Mouse (Mus musculus): ENCODE measurements around the gene Ctnna2.

Gene Ctnna2

DNA sequence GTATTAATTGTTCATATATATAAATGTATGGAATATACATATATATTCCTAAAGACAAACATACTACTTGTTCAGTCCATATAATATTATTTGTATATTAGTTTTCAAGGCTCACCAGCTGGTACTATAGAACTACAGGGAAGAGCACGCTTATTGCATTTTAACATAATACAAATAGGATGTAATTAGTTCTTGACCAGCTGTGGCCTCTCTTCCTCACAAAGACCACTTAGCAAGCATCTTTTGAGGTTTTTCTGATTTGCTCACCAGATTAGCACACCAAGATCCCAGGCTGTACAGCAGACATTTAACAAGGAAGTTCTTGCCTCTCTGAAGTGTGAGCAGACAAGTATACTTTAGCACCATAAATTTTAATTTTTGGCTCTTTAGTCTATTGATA is 152.0 kb downstream of the Ctnna2 start:
- no peak for DNase-seq (ENCODE audit: low read depth, low spot score)

DNA sequence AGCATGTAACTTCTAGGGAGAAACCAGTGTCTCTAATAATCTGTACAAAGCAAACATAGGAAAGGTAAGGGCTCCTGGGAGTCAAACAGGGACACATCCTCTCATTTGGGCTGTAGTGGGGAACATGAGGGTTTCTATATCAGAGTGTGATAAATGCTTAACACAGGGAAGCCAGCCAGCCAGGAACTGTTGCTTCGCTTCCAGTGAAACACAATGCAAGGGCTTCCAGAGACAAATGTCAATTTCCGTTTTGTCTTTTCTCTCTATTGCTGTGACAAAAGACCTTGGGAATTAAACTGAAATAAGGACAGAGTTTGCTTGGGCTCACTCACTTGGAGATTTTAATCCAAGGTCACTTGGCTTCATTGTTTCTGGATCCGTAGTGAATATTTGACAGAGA is 162.4 kb downstream of the Ctnna2 start:
- DNase-seq (ENCODE audit: low read depth, low spot score): no peak

DNA sequence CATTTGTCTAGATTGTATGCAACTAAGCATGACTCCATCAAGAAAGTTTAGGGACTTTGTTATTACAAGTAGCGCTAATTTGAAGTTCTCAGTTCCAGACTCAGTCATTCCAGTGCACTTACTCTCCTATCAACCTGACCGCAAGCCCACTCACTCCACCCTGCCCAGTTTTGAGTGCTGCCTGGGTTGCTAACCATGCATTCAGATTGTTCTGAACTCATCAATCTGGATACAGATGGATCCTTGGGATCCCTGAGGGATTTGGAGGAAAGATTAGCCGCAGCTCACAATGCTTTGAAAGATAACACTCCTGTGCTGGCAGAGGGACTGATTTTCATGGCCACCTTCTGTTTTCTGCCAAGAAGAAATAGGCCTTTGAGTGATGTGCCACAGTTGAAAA is 168.5 kb downstream of the Ctnna2 start:
- no peak for DNase-seq (ENCODE audit: low read depth, low spot score)

DNA sequence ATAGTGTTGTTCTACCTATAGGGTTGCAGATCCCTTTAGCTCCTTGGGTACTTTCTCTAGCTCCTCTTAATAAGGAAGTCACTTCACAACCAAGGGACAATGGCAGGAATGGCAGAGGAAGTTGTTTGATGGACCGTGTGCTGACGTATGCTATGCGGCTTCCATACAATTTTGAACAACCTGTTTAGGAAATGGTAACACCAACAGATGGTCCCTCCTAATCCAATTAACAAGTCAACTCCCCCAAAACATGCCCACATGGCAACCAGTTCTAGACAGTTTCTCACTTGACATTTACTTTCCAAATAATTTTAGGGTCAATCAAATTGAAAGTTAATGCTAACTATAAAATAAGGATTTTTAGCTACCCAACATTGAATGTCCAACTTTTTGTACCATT is 176.9 kb downstream of the Ctnna2 start:
- DNase-seq (ENCODE audit: low read depth, low spot score): no peak

DNA sequence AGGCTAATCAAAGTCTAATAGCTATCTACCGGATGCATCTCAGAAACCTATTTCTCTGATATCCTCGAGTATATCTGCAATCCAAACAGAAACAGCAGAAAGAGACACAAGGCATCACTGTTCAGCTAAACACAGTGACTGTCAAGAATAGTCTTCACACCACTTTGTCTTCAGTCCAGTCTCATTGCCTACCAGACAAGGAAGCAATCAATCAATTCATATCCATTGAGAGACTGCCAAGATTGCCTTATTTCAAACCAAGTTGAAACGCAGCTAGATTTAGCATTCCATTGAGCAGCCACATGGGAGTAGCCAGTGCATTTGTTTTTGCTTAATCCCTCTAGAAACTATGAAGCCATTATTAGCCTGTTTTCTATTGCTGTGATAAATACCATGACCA is 196.2 kb downstream of the Ctnna2 start:
- no peak for DNase-seq (ENCODE audit: low read depth, low spot score)

DNA sequence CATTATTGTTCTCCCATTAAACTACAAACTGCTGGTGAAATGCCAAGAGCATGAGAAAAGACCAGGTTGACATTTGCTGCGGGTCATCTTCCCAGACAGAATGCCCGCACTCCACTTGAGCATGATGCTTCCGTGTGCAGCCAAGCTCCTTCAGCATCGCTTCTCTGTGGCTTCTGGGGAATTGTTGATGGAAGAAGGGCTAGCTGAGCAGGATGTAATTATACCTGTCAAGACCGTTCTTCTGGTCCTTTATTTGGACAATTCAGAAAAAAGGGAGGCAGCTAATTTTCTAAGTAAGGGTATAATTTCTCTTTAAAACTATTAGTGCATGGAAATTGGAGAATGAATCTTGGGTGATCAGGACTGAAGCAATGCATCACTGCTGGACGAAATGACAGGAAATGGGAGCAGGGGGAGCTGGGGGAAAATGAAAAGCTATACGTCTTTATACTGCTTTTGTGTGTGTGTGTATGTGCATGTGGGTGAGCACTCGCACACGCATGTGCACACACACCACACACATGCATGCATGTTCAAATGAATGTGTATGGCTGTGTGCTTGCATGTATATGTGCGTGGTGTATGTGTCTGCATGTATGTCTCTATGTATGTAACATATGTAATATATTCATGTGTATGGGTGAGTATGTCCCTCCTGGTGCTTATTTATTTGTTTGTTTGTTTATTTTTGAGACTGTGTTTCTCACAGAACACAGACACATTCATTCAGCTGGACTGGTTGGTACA is 211.0 kb downstream of the Ctnna2 start:
- no peak for DNase-seq (ENCODE audit: low read depth, low spot score)

DNA sequence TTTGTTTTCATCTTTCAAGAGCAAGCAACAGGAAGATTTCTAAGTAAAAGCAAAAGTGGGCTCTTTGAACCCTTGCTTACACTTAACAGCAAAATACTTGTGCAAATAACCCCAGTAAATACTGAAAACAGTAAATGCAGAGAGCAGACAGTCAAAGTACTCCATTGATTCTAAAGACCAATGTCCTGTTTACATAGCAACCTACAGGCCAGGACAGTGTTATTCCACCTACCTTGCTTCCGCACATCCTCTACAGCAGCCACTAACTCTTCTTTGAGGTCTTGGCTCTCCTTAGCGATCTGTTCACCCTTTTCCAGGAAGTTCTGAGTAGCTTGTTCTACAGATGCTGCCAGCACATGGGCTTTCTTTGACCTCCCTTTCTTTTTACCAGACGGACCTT is 221.3 kb downstream of the Ctnna2 start:
- DNase-seq (ENCODE audit: low read depth, low spot score): no peak

DNA sequence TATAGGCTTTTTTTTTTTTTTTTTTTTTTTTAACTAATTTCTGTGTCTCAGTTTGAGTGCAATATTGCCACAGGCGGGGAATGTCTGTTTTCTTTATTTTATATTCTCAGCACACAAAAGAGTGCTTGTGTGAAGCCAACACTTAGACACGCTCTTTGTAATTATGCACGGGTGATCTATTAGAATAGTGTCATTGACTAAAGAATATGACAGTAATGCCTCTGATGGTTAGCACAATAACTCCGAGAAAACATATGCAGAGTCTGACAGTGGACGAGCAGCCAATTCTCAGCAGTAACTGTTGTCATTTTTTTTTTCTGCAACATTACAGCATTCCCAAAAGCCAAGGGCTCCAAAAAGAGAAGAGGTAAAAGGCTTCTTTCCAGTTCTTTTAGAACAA is 234.1 kb downstream of the Ctnna2 start:
- no peak for DNase-seq (ENCODE audit: low read depth, low spot score)

DNA sequence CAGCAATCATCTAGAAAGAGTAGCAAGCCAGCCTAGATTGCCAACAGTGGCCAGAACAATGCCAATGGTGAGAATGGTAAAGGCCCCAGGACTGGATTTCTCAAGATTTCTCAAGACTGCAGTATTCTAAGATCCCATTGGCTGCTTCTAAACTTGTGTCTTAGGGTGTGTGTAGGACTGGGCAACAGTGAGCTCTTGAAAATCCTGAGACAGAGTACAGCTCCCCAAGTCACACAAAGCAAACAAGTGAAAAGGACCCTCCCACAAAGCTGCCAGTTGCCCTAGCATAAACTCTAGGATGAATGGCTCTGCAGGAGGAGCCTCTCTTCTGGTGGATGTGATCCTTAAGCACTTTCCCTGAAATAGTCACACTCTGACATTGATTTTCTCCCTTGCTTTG is 235.8 kb downstream of the Ctnna2 start:
- DNase-seq (ENCODE audit: low read depth, low spot score): no peak

DNA sequence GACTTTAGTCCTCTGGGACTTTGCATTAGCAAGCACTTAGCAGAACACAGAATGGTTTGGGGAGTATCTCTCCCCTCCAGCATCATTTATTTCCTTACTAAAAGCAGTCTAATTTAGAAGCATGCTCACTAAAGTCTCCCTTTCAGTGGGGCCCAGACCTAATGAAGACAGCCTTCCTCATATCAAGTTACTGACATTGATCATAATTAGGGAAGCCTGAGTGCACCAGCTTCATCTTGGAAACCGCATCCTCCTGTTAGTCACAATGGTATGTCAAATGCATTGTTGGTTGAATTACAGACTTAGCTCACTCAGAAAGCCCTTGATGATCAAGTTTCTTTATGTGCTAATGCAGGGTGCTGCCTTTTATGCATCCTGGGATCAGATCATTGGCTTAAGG is 236.5 kb downstream of the Ctnna2 start:
- DNase-seq (ENCODE audit: low read depth, low spot score): no peak

DNA sequence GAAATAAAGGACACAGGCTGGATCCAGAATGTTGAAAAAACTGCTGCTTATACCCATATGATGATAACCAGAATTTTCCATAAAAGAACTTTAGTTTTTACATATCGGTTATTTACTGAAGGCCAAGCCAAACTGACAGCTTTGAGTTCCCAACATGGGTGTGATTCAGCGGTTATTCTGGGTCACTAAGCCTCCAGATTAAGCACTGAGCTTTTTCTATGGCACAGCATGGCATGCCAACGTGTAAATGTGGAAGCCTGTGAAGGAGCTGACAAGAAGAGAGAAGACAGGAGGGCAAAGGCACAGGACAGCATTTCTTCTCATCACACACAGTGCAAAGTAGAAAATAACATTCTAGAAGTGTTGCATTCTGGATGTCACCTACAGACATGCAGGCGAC is 240.9 kb downstream of the Ctnna2 start:
- no peak for DNase-seq (ENCODE audit: low read depth, low spot score)

DNA sequence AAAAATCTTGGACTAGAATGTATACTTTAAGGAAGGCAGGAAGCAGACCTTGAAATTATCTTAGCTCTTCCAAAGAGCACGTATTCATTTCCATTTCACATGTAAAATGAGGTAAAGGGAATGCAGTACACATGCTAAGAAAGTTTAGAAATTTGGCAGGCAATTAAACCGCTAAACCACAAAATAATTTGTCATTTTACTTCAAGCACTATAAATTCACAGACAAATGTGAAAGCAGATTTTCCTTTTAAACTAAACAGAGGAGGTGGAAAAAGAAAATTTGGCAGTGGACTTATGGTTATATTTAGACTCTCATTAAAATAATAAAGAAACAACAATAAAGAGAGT is 254.6 kb downstream of the Ctnna2 start:
- DNase-seq (ENCODE audit: low read depth, low spot score): no peak

DNA sequence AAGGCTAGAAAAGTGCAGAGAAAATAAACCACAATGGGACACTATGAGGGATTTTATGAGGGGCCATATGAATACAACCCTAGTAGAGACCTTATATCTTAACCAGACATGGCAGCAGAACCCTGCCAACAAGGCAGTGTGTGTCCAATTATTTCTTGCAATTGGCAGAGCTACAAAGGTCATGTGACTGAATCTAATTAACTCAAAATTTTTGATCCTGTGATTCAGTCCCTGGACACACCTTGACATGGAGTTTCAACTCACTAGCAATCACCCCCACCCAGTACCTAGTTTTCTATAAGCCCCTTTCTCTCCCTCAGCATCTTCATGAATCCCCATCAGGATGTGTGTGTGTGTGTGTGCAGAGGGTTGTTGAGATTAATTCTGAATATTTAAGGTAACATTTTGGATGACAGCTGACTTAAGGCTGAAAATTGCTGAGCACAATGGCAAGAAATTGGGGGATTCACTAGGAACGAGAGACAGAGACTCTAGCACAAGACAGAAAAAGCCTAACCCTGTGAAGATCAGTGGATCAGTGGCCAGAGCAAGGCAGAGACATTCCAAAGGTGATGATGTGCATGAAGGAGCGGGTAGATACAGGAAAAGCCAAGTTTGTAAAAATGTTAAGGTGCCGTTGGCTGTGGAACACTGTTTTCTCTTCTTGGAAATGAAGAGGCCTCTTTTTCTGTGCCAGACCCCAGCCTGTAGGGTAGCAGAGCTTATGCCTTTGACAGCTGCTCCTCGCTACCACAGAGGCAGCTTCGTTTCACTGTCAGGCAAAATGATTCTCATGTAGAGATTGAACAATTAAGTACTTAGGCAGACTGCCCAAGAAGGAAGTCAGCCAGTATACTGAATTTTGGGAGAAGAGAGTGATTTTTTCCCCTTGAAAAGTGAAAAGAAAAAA is 255.2 kb downstream of the Ctnna2 start:
- DNase-seq (ENCODE audit: low read depth, low spot score): no peak

DNA sequence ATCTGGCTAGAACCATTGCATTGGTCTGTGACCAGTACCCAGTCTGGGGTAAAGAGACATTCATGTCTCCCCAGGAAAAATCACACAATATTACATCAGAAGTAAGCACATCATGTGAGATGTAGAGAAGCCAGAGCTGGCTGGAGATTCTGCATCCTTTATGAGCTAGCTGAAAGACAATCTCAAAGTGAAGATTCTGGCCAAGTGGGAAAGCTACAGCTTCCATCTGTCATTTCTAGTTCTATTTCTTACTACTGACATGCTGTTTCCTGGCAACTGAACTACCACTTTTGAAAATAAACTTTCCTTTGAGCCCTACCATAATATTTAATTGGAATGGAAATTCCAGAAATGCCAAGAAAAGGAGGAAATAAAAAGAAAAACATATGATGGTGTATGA is 285.4 kb downstream of the Ctnna2 start:
- DNase-seq (ENCODE audit: low read depth, low spot score): no peak

DNA sequence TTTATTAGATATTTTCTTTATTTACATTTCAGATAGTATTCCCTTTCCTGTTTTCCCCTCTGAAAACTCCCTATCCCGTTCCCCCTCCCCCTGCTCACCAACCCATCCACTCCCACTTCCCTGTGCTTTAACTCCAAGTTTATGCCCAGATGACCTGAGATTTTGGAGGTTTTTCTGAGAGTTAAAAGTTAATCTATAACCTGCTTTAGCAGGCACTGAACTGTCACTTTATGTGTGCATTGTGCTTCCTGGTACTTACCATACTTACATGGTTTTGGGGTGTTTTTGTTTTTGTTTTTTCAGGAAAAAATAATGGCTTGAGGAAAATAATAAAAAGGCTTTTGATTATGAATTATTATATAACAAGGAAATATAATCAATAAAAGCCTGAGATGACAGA is 292.3 kb downstream of the Ctnna2 start:
- no peak for DNase-seq (ENCODE audit: low read depth, low spot score)

DNA sequence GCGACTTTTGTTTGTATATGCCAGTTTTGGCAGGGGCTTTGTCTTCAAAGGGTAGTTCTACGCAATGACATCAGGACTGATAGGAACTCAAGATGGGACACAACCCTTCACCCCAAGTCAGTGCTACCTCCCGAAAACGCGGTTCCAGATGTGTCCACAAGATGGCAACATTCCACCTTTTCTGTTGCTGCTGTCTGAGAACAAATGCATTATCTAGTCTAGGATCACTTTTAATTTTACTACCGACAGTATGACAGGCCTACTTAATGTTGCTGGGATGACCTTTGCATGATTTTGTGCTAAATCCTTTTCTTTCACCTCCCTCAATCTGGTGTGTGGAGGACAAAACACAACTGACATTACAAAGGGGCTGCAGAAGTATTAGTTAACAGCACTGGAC is 329.4 kb downstream of the Ctnna2 start:
- DNase-seq (ENCODE audit: low read depth, low spot score): peak; percentile 66

DNA sequence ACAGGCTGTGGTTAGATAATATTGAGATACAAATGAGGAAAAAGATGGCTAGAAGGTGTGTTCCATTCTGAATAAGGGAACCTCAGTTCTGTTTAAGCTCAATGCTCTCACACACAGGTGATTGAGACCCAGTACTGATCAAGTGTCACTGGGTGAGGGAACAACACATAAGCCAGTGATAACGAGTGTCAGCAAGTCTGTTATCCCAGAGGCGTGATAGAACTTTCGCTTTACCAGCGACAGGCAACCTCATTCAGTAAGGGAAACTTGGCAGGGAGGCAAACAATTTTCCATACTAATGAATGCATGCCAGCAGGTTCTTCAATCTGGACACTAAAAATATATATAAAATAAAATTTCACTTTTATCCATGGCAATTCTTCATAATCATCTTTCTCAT is 334.9 kb downstream of the Ctnna2 start:
- no peak for DNase-seq (ENCODE audit: low read depth, low spot score)

DNA sequence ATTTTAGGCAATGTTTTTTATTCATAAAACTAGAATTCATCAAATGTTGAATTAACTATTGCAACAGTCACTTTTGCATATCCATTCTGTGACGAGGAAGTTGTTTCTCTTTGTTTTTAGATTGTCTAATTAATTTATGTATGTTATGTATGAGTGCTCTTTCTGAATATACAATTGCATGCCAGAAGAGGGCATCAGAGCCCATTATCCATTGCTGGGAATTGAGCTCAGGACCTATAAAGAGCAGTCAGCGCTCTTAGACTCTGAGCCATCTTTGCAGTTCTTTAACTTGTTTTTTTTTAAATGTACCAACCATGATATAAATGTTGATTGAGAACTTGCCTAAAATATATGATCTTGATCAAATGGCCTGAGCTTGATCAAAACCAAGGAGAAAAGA is 340.7 kb downstream of the Ctnna2 start:
- no peak for DNase-seq (ENCODE audit: low read depth, low spot score)

DNA sequence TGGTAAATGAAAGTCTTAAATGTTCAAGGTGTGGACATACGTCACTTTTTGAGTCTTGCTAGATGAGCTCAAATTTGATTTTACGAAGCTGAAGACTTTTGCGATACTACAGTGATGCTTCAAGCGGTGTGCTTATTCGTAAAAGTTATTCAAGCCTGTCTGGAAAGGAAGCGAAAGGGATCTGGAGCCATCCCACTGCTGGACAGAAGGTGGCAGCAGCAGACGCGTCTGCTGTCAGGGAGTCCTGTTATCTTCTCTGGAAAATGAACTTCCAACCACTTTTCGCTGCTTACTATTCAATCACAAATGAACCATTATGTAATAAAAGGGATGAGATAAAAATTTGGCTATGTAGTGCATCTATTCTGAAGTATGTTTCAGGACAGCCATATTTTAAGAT is 345.5 kb downstream of the Ctnna2 start:
- DNase-seq (ENCODE audit: low read depth, low spot score): peak; percentile 51

DNA sequence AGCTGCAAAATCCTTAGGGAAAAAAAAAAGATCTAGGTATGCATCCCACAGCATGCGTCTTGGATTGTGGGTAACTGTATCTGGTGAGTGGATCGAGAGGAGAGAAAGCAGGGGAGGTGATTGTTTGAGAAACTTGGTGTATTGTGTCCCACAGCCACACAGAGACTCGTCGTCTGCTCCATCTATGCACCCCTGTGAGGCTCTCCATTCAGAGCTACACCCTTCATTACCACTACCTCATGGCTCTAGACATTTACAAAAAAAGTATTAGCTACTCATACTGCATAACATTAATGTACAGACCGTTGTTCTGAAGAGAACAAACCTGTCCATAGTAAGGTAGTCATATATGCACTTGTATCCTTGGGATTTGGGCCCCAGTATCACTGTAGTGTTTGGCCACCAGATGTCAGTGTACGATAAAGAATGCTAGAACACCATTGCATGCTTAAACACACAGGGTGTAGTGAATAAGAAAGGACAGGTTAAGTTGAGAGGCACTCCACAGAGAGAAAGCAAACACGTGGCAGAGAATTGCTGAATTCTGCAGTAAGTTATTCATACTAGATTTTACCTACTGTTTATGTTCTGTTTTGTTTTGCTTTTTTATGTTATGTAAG is 350.8 kb downstream of the Ctnna2 start:
- DNase-seq (ENCODE audit: low read depth, low spot score): peak; percentile 63

DNA sequence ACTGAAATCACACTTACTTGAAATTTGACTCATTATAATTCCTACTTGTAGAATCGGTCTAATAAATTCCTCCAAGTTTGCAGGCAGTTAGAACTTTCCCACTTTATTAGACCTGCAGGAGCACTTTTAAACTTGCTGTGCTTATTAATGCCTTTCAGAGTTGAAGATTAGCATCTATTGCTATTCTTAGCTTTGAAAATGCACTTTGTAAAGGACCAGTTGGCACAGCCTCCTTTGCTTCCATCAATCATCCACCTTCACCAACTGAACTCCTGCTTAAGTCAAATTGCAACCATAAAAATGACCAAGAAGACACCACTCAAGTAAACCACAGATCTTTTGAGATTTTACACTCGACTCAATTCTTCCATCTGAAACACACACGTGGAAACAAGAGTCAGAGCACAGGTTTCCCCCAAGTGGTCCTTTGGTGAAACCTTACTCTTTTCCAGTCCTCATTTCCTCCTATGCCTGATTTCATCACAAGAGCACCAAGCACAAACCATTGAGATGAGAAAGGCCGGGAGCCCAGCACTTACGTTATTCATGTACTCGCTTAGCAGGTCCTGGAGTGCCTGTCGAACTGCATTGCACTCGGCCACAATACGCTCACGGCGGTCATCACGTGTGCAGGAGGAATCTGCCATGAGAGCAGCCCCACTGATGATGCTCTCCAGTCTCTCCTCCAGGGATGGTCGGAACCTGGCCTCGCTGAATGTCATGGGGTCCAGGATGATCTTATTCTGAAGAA is 374.7 kb downstream of the Ctnna2 start:
- no peak for DNase-seq (ENCODE audit: low read depth, low spot score)

DNA sequence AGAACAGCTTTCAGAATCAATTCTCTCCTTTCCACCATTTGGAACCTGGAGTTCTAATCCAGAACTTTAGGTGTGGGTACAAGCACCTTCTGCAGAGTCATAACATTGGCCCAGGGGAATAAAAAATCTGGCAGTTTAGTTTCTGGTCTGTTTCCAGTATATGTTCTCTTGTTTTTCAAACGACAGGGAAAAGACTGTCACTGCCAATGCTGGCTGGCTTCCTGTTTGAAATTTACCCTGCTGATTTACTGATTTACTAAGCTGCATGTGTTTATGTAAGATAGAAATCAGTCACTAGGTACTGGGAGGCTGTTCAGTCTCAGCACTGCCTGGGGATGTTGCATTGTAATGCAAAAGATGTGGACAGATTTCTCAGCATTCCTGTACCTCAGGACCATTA is 375.6 kb downstream of the Ctnna2 start:
- DNase-seq (ENCODE audit: low read depth, low spot score): no peak
